Mouse (Mus musculus) left cerebral cortex, postnatal 25 days (tissue): ENCODE measurements around the gene Gm43518. TPM values are rescaled to one million over a fixed set of nuclear protein-coding genes. Genes with fewer than 3 reads are reported as not detected.

Experiments
- DNase-seq, 2 experiments: peaks; one replicate each; pipeline ENCODE4 v3.0.0; 2022; ENCODE audit warnings: low spot score in 2 of 2, mixed read lengths in 1 of 2
- intact Hi-C: fragments of 180-260 bp; cut with DNase I; formaldehyde crosslinking; loops from one replicate; pipeline ENCODE4 v1.15.1; 2025
- total RNA-seq, 2 experiments: library from RNA; stranded (reverse); gene quantifications; 2 replicates each; pipeline ENCODE4 v1.2.3; 2021

Gene Gm43518
- total RNA-seq, 2 experiments from 2014 or later: 0.82 TPM; not detected in 1

DNA sequence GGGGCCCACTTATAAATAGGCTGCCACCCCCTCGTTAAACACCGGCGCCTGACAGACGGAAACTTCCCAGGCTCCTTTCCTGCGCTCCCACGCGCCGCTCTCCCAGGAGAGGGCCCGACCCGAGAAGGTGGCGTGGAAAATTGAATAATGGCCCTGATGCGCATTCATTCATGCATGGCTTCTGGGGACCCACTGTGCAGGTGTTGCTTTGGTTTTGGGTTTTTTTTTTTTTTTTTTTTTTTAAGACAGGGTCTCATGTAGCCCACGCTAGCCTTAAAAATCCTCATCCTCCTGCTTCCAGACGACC lies 46.9 kb downstream of the Gm43518 start:
- intact Hi-C loops: no loop called here
- no peak for DNase-seq

DNA sequence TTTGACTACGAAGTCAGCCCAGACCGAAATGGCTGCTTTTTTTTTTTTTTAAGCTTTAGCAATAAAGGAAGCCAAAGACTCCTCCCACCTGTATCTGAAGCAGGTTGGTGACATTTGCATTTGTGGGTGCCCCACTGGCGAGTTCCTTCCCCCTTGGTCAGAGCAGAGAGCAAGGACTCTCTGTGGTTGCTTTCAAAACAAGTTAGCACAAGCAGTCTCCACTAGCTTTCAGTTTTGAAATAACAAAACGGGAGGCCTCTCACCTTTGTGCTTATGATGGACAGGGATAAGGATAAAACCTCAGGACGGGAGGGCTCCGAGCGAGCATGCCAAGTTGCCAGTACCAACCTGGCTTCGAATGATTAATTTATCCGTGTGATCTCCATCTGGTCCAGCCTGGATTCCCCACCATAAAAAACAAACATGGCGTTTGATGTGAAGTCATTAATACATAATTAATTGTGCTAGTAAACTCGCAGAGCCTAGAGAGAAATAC lies 47.4 kb downstream of the Gm43518 start:
- intact Hi-C loops: no loop called here
- no peak for DNase-seq

- no peak for DNase-seq
- intact Hi-C loops: no loop called here
Observed at GRCm38 (mm10) chr5:123975668-123976180, 48.5 kb downstream of the Gm43518 start.

DNA sequence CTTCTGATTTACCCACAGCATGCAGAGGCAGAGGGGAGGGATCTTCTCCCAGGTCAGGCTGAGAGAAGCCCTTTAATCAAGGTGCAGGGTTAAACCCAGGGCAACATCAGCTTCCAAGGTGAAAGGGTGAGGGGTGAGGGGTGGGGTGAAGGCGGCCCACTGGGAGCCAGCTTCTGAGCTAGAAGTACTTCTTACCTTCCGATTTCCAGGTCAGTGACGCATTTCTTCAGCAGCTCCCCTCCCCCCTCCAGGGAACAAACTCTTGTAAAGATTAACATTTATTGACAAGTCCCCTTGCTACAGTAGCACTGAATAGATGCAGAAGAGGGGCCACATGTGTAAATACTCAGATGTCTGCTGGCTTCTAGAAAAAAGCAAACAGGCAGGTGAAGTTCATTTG lies 50.0 kb downstream of the Gm43518 start:
- DNase-seq: no peak
- intact Hi-C loops: no loop called here

- intact Hi-C loops: no loop called here
- no peak for DNase-seq
Observed at GRCm38 (mm10) chr5:123978131-123978530, 50.9 kb downstream of the Gm43518 start.

- intact Hi-C loops: no loop called here
- no peak for DNase-seq
Observed at GRCm38 (mm10) chr5:123979221-123979979, 52.2 kb downstream of the Gm43518 start.

DNA sequence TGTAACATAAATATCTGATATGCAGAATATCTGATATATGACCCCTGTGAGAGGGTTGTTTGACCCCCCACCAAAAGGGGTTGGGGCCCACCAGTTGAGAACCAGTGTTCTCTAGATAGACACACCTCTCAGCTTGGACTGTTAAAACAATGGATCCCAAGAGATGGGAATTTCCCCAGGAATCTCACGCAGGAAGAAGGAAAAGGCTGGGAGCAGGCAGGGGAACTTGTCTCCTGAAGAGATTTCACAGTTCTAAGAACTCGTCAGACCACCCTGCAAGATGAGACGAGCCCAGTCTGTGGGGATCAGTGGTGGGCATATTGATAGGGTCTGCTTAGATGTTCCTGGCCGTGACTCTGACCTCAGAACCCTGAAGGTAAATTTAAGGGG lies 52.8 kb downstream of the Gm43518 start:
- DNase-seq: no peak
- intact Hi-C loops: no loop called here

GRCm38 (mm10) chr5:123980521-123981249 lies 53.5 kb downstream of the Gm43518 start:
- peak in 1 of 2 experiments; percentile 63 for DNase-seq
- intact Hi-C loops: no loop called here

DNA sequence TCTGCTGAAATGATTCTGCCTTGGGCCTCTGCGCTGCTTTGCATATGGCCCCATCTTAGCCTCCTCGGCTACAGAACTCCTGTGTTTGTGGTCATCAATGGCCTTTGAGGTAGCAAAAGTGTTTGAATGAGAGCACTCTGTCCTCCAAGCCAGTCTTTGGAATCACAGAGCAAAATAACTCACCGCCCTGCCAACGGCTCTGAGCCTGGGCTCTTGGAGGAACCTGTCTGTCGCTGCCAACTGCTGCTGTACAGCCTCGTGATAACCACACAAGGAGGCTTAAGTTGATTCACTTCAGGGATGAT lies 54.0 kb downstream of the Gm43518 start:
- intact Hi-C loops: no loop called here
- DNase-seq: peak in 1 of 2 experiments; percentile 57

DNA sequence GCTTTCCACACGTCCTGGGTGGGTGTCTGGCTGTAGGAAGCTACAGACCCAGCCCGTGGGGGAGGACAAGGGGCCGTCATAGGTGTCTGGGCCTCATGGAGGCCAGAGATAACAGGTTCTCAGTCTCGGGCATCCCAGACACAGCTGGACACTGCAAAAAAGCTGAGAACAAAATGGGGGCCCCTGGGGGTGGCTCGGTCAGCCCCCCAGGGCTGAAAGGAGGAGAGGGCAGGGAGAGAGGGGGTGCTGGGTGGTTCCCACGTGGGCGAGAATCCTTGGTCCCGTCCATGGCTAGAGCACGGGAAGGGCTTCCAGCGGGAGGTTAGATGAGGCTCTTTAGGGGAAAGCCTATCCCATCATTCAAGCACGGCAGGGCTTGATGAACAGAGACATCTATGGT lies 55.6 kb downstream of the Gm43518 start:
- no peak for DNase-seq
- intact Hi-C loops: no loop called here

- intact Hi-C loops: no loop called here
Observed at GRCm38 (mm10) chr5:123985434-123985833, 58.2 kb downstream of the Gm43518 start.

DNA sequence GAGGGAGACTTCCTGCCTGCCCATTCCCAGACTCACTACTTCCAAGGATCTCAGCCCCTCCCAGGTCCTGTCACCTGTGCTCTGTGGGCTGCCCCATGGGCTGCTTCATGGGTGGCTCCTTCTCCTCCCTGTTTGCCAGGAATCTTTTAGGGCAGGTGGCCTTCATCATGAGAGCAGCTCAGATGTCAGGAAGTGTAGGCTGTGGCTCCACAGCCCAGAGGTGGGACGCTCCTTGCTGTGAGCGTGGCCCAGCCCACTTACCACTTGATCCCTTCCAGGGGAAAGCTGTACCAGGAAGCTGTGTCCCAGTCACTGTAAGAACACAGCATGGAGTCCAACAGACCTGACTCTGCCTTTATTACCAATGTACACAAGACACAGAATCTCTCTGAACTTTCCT lies 59.7 kb downstream of the Gm43518 start:
- intact Hi-C loops: no loop called here
- DNase-seq: no peak

More at GRCm38 (mm10) chr5:123985434-123985833, 58.2 kb downstream of the Gm43518 start:
- peak in 1 of 2 experiments; percentile 52 for DNase-seq

GRCm38 (mm10) chr5:123987511-123987910 lies 60.3 kb downstream of the Gm43518 start:
- intact Hi-C loops: no loop called here
- DNase-seq: no peak

Other genes starting within 250 kb of the Gm43518 start
- gene Clip1, start 242.8 kb upstream of the Gm43518 start, total RNA-seq: 100 to 1,000 TPM; 126 to 133 TPM
- gene Zcchc8, start 206.3 kb upstream of the Gm43518 start, total RNA-seq: 10 to 100 TPM; 37.4 to 50.3 TPM
- gene Rsrc2, start 178.0 kb upstream of the Gm43518 start, total RNA-seq: 10 to 100 TPM; 78.6 to 87.1 TPM
- 1 to 10 TPM in 1 of 2 experiments, under 1 TPM in 1; 0.83 to 1.3 TPM for gene Kntc1, start 177.7 kb upstream of the Gm43518 start, total RNA-seq
- not detected for gene Hcar2, start 61.9 kb upstream of the Gm43518 start, total RNA-seq
- gene Hcar1, start 47.4 kb upstream of the Gm43518 start, total RNA-seq: 1 to 10 TPM; 1.0 to 1.4 TPM
- 10 to 100 TPM; 64.4 to 73.6 TPM for gene Denr, start 20.2 kb upstream of the Gm43518 start, total RNA-seq
- 1 to 10 TPM; 3.1 to 3.7 TPM for gene Ccdc62, start 3.3 kb downstream of the Gm43518 start, total RNA-seq
- gene Hip1r, start 46.2 kb downstream of the Gm43518 start, total RNA-seq: 10 to 100 TPM; 60.5 to 67.1 TPM
- gene Vps37b, start 104.9 kb downstream of the Gm43518 start, total RNA-seq: 10 to 100 TPM; 46.7 to 50.6 TPM
- 10 to 100 TPM; 54.8 to 62.4 TPM for gene Abcb9, start 168.4 kb downstream of the Gm43518 start, total RNA-seq
- gene Ogfod2, start 184.9 kb downstream of the Gm43518 start, total RNA-seq: 10 to 100 TPM; 36.6 to 38.6 TPM
- 10 to 100 TPM; 45.9 to 57.4 TPM for gene Arl6ip4, start 188.7 kb downstream of the Gm43518 start, total RNA-seq